Mouse (Mus musculus) gastrocnemius, adult 18-20 months (tissue): ENCODE results near the gene Map3k20. TPM values are rescaled to one million over a fixed set of nuclear protein-coding genes. Genes with fewer than 3 reads are reported as not detected.

Experiments
- DNase-seq: peaks from one replicate; pipeline ENCODE4 v3.0.0; 2021; ENCODE audit warnings: low spot score
- total RNA-seq, 2 experiments: library from RNA; stranded (reverse); gene quantifications; 2 replicates each; pipeline ENCODE4 v1.2.3; 2021

The Map3k20 gene
- total RNA-seq, 2 experiments from 2014 or later: 335 to 441 TPM

GRCm38 (mm10) chr2:72372136-72372535, 86.7 kb downstream of the Map3k20 start:
- no peak for DNase-seq

DNA sequence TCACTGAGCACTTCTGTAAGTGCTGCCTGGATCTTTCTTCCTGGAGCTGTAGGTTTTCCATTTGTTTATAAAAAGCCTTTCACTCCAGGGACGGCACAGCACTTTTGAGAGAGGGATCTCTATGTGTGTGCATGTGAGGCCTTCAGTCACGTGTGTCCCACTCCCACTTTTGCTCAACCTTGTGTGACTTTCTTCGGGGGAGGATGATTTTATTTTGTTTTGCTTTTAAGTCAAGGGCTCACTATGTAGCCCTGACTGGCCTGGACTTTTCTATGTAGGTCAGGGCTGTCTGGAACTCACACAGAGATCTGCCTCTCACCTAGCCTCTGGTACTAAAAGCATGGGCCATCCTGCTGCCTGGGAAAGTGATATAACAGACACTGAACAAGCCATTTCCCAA, 88.6 kb downstream of the Map3k20 start:
- no peak for DNase-seq

- no peak for DNase-seq
Observed at GRCm38 (mm10) chr2:72375877-72376276, 90.4 kb downstream of the Map3k20 start.

DNA sequence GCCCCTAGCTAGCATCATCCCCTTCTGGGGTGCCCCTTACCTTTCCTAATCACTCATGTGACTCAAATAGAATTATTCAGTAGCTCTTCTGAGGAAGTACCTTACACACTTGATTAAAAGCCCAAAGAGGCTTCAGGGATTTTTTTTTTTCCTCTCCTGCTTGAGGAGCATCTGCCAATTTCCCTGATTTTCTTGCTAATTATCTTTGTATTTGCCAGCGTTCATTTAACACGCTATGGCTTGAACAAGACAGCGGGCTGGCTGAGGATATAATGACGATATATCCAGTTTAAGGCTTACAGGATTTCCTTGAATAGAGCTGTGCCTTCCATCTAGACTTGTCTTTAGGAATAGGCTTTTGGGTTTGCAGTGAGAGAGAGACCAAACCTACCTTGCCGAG, 91.5 kb downstream of the Map3k20 start:
- DNase-seq: no peak

DNA sequence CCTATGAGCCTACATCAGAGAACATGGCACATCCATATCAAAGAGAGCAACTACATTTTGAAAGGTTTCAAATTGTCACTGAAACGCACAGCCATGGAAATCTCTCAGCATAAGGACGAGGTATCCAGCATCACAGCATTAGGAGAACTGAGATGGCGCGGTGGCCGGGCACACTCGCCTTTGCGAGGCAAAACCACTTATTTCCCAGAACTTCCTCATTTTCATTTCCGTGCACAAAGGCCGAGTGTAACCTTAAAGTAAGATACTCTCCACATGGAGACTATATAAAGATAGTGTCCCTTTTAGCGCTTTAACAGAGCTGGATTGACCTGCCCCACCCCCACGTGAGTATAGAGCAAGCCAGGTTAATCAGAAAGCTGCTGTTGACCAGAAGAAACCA, 94.0 kb downstream of the Map3k20 start:
- no peak for DNase-seq

- DNase-seq: no peak
Observed at GRCm38 (mm10) chr2:72382662-72383061, 97.2 kb downstream of the Map3k20 start.

DNA sequence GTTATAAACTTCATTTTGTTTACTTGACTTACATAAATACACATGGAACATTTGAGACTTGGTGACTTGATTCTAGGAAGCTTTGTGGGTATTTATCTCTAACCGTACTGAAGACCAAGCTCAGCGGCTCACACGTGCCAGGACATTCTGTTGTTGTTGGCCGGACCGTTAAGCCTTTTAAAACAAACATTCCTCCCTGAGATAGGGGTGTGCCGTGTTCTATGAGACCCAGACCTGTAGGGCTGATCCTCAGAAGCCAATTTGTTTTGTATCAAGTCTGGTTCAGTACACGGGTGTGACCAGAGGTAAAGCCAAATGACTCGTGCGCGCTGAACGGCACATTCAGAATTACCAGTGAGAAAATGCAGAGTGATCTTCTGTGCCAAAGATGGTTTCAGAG, 97.9 kb downstream of the Map3k20 start:
- no peak for DNase-seq

DNA sequence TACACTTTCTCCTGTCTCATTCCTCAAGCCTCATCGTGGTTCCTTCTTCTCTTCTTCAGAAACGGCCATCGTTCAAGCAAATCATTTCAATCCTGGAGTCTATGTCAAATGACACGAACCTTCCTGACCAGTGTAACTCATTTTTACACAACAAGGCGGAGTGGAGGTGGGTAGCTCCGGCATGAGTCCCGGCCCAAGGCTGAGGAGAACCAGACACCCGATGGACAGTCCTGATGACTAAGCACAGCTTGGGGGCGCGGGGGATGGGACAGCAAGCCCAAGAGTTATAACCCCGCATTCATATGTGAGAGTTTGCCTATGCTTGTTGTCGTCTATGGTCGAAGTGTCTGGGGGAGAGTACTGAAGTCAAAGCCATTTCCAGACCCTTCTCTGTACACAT, 104.0 kb downstream of the Map3k20 start:
- DNase-seq: peak; percentile 64

DNA sequence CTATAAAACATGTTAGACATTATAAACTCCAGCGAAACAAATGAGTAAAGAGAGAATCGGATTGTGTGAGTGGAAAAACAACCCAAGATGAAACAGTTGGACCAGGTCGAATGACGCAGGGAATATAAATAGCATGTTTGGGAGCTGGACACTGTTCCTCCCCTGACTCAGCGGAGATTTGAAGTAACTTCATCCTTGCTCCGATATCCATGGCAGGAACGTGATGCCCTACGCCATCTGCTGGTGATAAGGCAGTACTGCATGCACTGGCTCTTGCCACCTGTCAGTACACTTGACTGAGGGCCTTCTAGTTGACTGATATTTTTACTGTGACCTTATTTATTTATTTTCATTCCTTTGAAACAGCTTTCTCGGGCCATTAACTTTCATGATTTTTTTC, 104.5 kb downstream of the Map3k20 start:
- DNase-seq: peak; percentile 96

GRCm38 (mm10) chr2:72390474-72390873, 105.0 kb downstream of the Map3k20 start:
- DNase-seq: peak; percentile 77

DNA sequence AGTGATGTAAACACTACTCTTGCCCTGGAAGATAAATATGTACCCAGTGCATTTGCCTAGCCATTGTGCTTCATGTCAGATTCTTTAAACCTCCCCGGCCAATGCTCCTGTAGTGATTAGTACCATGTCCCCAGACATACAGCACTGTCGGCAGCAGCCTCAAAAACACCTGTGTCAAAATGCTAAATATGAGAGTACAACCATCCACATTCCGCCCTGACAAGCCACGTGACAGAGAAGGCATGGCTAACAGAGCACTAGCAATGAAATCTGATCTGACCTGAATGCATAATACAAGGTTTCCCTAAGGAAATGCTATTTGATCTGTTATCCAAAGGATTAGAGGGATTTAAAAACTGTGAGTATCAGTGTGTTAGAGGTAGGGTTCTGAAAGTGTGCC, 105.6 kb downstream of the Map3k20 start:
- DNase-seq: peak; percentile 36

GRCm38 (mm10) chr2:72391721-72392120, 106.3 kb downstream of the Map3k20 start:
- peak; percentile 31 for DNase-seq

GRCm38 (mm10) chr2:72392316-72392715, 106.9 kb downstream of the Map3k20 start:
- DNase-seq: peak; percentile 34

- DNase-seq: peak; percentile 82
Observed at GRCm38 (mm10) chr2:72396934-72397333, 111.5 kb downstream of the Map3k20 start.

DNA sequence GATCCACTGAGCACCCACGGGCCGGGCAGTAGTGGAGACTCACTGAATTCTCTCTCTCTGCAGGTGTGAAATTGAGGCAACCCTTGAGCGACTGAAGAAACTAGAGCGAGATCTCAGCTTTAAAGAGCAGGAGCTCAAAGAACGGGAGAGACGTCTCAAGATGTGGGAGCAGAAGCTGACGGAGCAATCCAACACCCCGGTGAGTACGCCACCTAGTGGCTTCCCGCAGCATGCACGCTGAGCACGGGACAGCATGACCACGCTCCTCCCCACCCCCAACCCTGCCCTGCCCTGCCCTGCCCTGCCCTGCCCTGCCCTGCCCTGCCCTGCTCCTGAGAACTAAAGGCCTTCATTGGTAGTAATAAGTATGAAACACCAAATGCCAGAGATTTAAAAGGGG, 112.8 kb downstream of the Map3k20 start:
- peak; percentile 91 for DNase-seq

DNA sequence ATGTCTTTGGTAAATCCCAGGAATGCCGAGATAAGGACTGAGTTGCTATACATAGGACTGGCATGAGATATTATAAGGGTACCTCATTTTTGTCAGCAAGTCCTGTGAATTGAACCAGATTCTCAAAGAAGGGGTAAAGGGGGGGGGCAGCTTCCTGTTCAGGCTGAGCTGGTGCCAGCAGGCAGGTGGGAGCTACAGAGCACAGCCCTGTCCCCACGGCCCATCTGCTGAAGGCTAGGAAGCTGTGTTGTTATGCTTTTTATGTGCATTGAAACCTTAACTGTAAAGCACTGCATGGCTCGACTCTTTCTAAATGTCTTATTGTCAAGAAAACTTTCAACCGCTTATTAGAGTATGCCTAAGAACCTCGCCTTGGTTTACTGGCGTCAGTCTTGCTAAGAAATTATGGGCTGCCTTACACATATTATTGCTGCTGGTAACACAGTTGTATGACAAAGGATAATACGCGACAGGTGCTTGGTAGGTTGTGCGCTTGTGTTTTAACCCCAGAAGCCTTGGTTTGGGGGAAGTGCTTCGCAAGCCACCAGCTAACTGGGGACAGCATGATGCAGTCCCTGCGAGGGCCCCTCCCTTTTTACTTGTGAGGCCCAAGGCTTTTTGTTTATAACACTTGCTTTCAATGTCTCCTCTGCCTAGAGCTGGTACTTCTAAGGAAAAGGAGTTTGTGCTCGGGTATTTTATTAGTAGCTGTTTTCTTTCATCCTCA, 114.2 kb downstream of the Map3k20 start:
- no peak for DNase-seq

GRCm38 (mm10) chr2:72401290-72401689, 115.9 kb downstream of the Map3k20 start:
- no peak for DNase-seq

GRCm38 (mm10) chr2:72405621-72406555, 120.5 kb downstream of the Map3k20 start:
- no peak for DNase-seq

DNA sequence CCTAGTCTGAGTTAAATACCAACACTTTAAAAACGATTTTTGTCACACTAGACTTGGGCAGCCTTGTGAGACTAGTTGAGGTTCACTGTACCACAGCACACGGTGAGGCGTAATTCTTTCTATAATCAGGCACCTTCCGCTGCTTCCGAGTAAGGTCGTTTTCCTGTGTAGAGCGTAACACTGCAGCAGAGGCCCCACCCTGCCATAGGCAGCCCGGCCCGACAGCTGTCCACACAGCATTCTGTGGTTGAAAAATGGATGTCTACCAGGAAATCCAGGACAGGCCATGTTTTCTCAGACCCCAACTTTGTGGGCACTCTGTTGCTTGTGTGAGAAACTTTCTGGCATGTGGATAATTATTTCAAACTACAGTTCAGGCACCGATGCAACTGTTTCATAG, 121.3 kb downstream of the Map3k20 start:
- no peak for DNase-seq

GRCm38 (mm10) chr2:72407341-72408092, 122.1 kb downstream of the Map3k20 start:
- no peak for DNase-seq

DNA sequence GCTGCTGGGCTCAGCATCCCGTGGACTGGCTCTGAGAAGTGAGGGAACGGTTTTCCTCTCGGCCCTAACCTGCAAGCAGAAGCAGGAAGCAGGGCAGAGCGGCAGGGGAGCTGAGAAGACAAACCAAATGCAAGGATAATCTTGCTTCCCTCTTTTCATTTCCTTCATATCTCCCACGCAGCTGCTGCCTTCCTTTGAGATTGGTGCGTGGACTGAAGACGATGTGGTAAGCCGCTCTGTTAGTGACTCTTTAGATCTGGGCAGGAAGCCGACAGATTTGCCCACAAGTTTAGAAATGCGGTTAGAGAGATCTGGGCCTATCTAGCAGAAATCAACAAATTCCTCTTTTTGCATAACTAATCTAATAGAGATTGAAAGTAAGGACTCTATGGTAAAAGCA, 124.5 kb downstream of the Map3k20 start:
- no peak for DNase-seq

GRCm38 (mm10) chr2:72412266-72412665, 126.8 kb downstream of the Map3k20 start:
- DNase-seq: no peak
